Mouse (Mus musculus): ENCODE data around the gene Rtn2. TPM values are rescaled to one million over a fixed set of nuclear protein-coding genes. Genes with fewer than 3 reads are reported as not detected.
A peak's percentile ranks its signal among the peaks of the same experiment; 100 is the strongest.
"Not testable (repeated sequence)": the region's sequence is repeated elsewhere in the genome, so short reads cannot be mapped to it uniquely, and the experiment has no call there.

Gene Rtn2
- total and polyA plus RNA-seq, 2 experiments, result 0.62 to 0.65 TPM

GRCm38 (mm10) chr7:19279052-19279451, 3.4 kb upstream of the Rtn2 start:
- no peak overlapping the region for H3K27ac ChIP-seq (replicated peaks; ENCODE audit: insufficient read depth, low read depth, low read length)
- H3K36me3 ChIP-seq (ENCODE audit: control insufficient read depth, insufficient read depth, low read length), result no peaks in the 10 kb centered on the region
- H3K4me1 ChIP-seq (ENCODE audit: control insufficient read depth, insufficient read depth, low read length), result no peaks in the 10 kb centered on the region
- no peak overlapping the region for H3K9ac ChIP-seq (ENCODE audit: low read depth, low read length)
- H3K27me3 ChIP-seq (ENCODE audit: control insufficient read depth, insufficient read depth, low read length), result peaks cover 8% of the 10 kb centered on the region
- no peak for TF ChIP-seq CTCF (IDR thresholded peaks at IDR 0.05; ENCODE audit: low read depth, low read length)
- no peak for TF ChIP-seq POLR2A (IDR thresholded peaks at IDR 0.05; ENCODE audit: extremely low read depth, insufficient read depth, low read length)
- WGBS, result 6% methylated on average over 34 of the region's 34 CpGs
- DNase-seq (ENCODE audit: extremely low read depth, low read depth, low spot score), result no peak
- no peaks in the 10 kb centered on the region for H3K79me2 ChIP-seq (ENCODE audit: control insufficient read depth, insufficient read depth, low read length)
- H3K4me3 ChIP-seq (ENCODE audit: insufficient read depth, low read depth, low read length), result peak overlapping the region; percentile 17; the same call in 1 of the 2 replicates

GRCm38 (mm10) chr7:19279581-19280114, 2.8 kb upstream of the Rtn2 start, which contains the start of gene Ppm1n:
TSS of gene Ppm1n (minus strand) at chr7:19280064.
- TF ChIP-seq CTCF (IDR thresholded peaks at IDR 0.05; ENCODE audit: low read depth, low read length), result no peak
- WGBS, result 3% methylated on average over 46 of the region's 46 CpGs
- H3K4me1 ChIP-seq (ENCODE audit: control insufficient read depth, insufficient read depth, low read length), result no peaks in the 10 kb centered on the region
- peaks cover 8% of the 10 kb centered on the region for H3K27me3 ChIP-seq (ENCODE audit: control insufficient read depth, insufficient read depth, low read length)
- H3K36me3 ChIP-seq (ENCODE audit: control insufficient read depth, insufficient read depth, low read length), result no peaks in the 10 kb centered on the region
- H3K4me3 ChIP-seq (ENCODE audit: insufficient read depth, low read depth, low read length), result peak within 1 kb of the TSS; percentile 17; the same call in 1 of the 2 replicates
- no peak for DNase-seq (ENCODE audit: extremely low read depth, low read depth, low spot score)
- H3K27ac ChIP-seq (replicated peaks; ENCODE audit: insufficient read depth, low read depth, low read length), result no peak within 1 kb of the TSS
- no peaks in the 10 kb centered on the region for H3K79me2 ChIP-seq (ENCODE audit: control insufficient read depth, insufficient read depth, low read length)
- no peak within 1 kb of the TSS for H3K9ac ChIP-seq (ENCODE audit: low read depth, low read length)

GRCm38 (mm10) chr7:19281680-19282304, 632 bp upstream of the Rtn2 start:
- 25% methylated on average over 6 of the region's 6 CpGs for WGBS

GRCm38 (mm10) chr7:19282791-19283405, 474 bp downstream of the Rtn2 start:
- Histone ChIP-seq H3K9ac (ENCODE audit: low read depth, low read length) (no peak overlapping the region), H3K79me2 (ENCODE audit: control insufficient read depth, insufficient read depth, low read length) (no peaks in the 10 kb centered on the region), H3K36me3 (ENCODE audit: control insufficient read depth, insufficient read depth, low read length) (no peaks in the 10 kb centered on the region), H3K27ac (replicated peaks; ENCODE audit: insufficient read depth, low read depth, low read length) (no peak overlapping the region), H3K27me3 (ENCODE audit: control insufficient read depth, insufficient read depth, low read length) (peaks cover 8% of the 10 kb centered on the region), H3K4me1 (ENCODE audit: control insufficient read depth, insufficient read depth, low read length) (no peaks in the 10 kb centered on the region), H3K4me3 (ENCODE audit: insufficient read depth, low read depth, low read length) (peak overlapping the region; percentile 48)
- TF ChIP-seq CTCF (IDR thresholded peaks at IDR 0.05; ENCODE audit: low read depth, low read length) (no peak), POLR2A (IDR thresholded peaks at IDR 0.05; ENCODE audit: extremely low read depth, insufficient read depth, low read length) (no peak)
- DNase-seq (ENCODE audit: extremely low read depth, low read depth, low spot score), result no peak
- WGBS, result 2% methylated on average over 32 of the region's 35 CpGs

More at GRCm38 (mm10) chr7:19281680-19282304, 632 bp upstream of the Rtn2 start:
- H3K79me2 ChIP-seq (ENCODE audit: control insufficient read depth, insufficient read depth, low read length); H3K9ac ChIP-seq (ENCODE audit: low read depth, low read length); H3K27me3 ChIP-seq (ENCODE audit: control insufficient read depth, insufficient read depth, low read length); H3K27ac ChIP-seq (replicated peaks; ENCODE audit: insufficient read depth, low read depth, low read length); H3K36me3 ChIP-seq (ENCODE audit: control insufficient read depth, insufficient read depth, low read length); H3K4me3 ChIP-seq (ENCODE audit: insufficient read depth, low read depth, low read length); H3K4me1 ChIP-seq (ENCODE audit: control insufficient read depth, insufficient read depth, low read length): not testable (repeated sequence)
- peak; percentile 28 for DNase-seq (ENCODE audit: extremely low read depth, low read depth, low spot score)

- Histone ChIP-seq H3K4me3 (ENCODE audit: insufficient read depth, low read depth, low read length) (no peak overlapping the region), H3K27ac (replicated peaks; ENCODE audit: insufficient read depth, low read depth, low read length) (no peak overlapping the region), H3K4me1 (ENCODE audit: control insufficient read depth, insufficient read depth, low read length) (no peaks in the 10 kb centered on the region), H3K79me2 (ENCODE audit: control insufficient read depth, insufficient read depth, low read length) (no peaks in the 10 kb centered on the region), H3K36me3 (ENCODE audit: control insufficient read depth, insufficient read depth, low read length) (no peaks in the 10 kb centered on the region), H3K9ac (ENCODE audit: low read depth, low read length) (no peak overlapping the region), H3K27me3 (ENCODE audit: control insufficient read depth, insufficient read depth, low read length) (peaks cover 8% of the 10 kb centered on the region)
- 33% methylated on average over 14 of the region's 14 CpGs for WGBS
- no peak for DNase-seq (ENCODE audit: extremely low read depth, low read depth, low spot score)
- TF ChIP-seq CTCF (IDR thresholded peaks at IDR 0.05; ENCODE audit: low read depth, low read length) (no peak), POLR2A (IDR thresholded peaks at IDR 0.05; ENCODE audit: extremely low read depth, insufficient read depth, low read length) (no peak)
Measured at GRCm38 (mm10) chr7:19283406-19283804, 981 bp downstream of the Rtn2 start.

GRCm38 (mm10) chr7:19284763-19285162, 2.3 kb downstream of the Rtn2 start:
- no peak overlapping the region for H3K27ac ChIP-seq (replicated peaks; ENCODE audit: insufficient read depth, low read depth, low read length)
- no peak overlapping the region for H3K4me3 ChIP-seq (ENCODE audit: insufficient read depth, low read depth, low read length)
- TF ChIP-seq CTCF (IDR thresholded peaks at IDR 0.05; ENCODE audit: low read depth, low read length) (peak; percentile 65), POLR2A (IDR thresholded peaks at IDR 0.05; ENCODE audit: extremely low read depth, insufficient read depth, low read length) (no peak)
- H3K79me2 ChIP-seq (ENCODE audit: control insufficient read depth, insufficient read depth, low read length), result no peaks in the 10 kb centered on the region
- 23% methylated on average over 4 of the region's 4 CpGs for WGBS
- H3K36me3 ChIP-seq (ENCODE audit: control insufficient read depth, insufficient read depth, low read length), result no peaks in the 10 kb centered on the region
- DNase-seq (ENCODE audit: extremely low read depth, low read depth, low spot score), result no peak
- H3K27me3 ChIP-seq (ENCODE audit: control insufficient read depth, insufficient read depth, low read length), result peaks cover under 1% of the 10 kb centered on the region
- H3K9ac ChIP-seq (ENCODE audit: low read depth, low read length), result no peak overlapping the region
- H3K4me1 ChIP-seq (ENCODE audit: control insufficient read depth, insufficient read depth, low read length), result no peaks in the 10 kb centered on the region
